Mouse (Mus musculus) embryonic facial prominence, embryonic 13.5 days (tissue): ENCODE data around the gene Spire2. TPM values are rescaled to one million over a fixed set of nuclear protein-coding genes. Genes with fewer than 3 reads are reported as not detected.

Source experiments
- ATAC-seq: fragments of 200-750 bp; cut with Nextera tagmentation; 2 replicates; pipeline ENCODE4 v1.8.0; 2017; ENCODE audit warnings: low read depth; ENCODE audit not compliant: insufficient number of reproducible peaks, insufficient read depth, low FRiP score, low TSS enrichment
- H3K27ac ChIP-seq: fragments of 300-500 bp; sonication (generic); 2 replicates; pipeline ENCODE4 v1.5.1; 2015; ENCODE audit warnings: moderate library complexity, mild to moderate bottlenecking, inconsistent platforms
- H3K27me3 ChIP-seq: fragments of 300-500 bp; sonication (generic); 2 replicates; pipeline ENCODE4 v1.6.1; 2015; ENCODE audit warnings: mild to moderate bottlenecking, inconsistent platforms
- H3K36me3 ChIP-seq: fragments of 300-500 bp; sonication (generic); 2 replicates; pipeline ENCODE4 v1.6.1; 2015; ENCODE audit warnings: mild to moderate bottlenecking, inconsistent platforms
- H3K4me1 ChIP-seq: fragments of 300-500 bp; sonication (generic); 2 replicates; pipeline ENCODE4 v1.6.1; 2015; ENCODE audit warnings: inconsistent platforms
- H3K4me2 ChIP-seq: fragments of 300-500 bp; sonication (generic); 2 replicates; pipeline ENCODE4 v1.6.1; 2015; ENCODE audit warnings: moderate library complexity, mild to moderate bottlenecking, inconsistent platforms
- H3K4me3 ChIP-seq: fragments of 300-500 bp; sonication (generic); 2 replicates; pipeline ENCODE4 v1.5.1; 2015; ENCODE audit warnings: mild to moderate bottlenecking, inconsistent platforms
- H3K9ac ChIP-seq: fragments of 300-500 bp; sonication (generic); 2 replicates; pipeline ENCODE4 v1.6.1; 2015; ENCODE audit warnings: mild to moderate bottlenecking, inconsistent platforms
- H3K9me3 ChIP-seq: fragments of 300-500 bp; sonication (generic); 2 replicates; pipeline ENCODE4 v1.6.1; 2016; ENCODE audit warnings: inconsistent platforms
- WGBS: fragments of 180-500 bp; shearing (Covaris S2); methylation state at CpG from one replicate; pipeline ENCODE4 v1.1.7; 2015; ENCODE audit warnings: mixed read lengths; 5-methylcytosine and 5-hydroxymethylcytosine counted together
- polyA plus RNA-seq: library from polyadenylated mRNA; unstranded; fragments of >200 nt; fragmentation: Nextera tagmentation; extraction: Ambion mirVana; gene quantifications from 2 replicates; pipeline ENCODE4 v1.2.1, GENCODE M21; 2015

Gene Spire2
- polyA plus RNA-seq, 1 experiment from 2014 or later: 1.9 TPM

GRCm38 (mm10) chr8:123334467-123334866 lies 2.0 kb downstream of the Spire2 start:
- 10% methylated on average over 1 of the region's 1 CpGs for WGBS

GRCm38 (mm10) chr8:123337475-123337874 lies 5.0 kb downstream of the Spire2 start:
- Histone ChIP-seq H3K4me1 (peaks cover 14% of the 10 kb centered on the region), H3K36me3 (no peaks in the 10 kb centered on the region), H3K27me3 (peaks cover 21% of the 10 kb centered on the region), H3K4me2 (no peak overlapping the region), H3K27ac (no peak overlapping the region), H3K9me3 (peaks cover 3% of the 10 kb centered on the region), H3K9ac (no peak overlapping the region), H3K4me3 (no peak overlapping the region)
- ATAC-seq: no peak
- WGBS: 81% methylated on average over 3 of the region's 3 CpGs

More at GRCm38 (mm10) chr8:123334467-123334866, 2.0 kb downstream of the Spire2 start:
- H3K9ac ChIP-seq: no peak overlapping the region
- no peaks in the 10 kb centered on the region for H3K9me3 ChIP-seq
- H3K27me3 ChIP-seq: peaks cover 24% of the 10 kb centered on the region
- no peak overlapping the region for H3K4me3 ChIP-seq
- no peak overlapping the region for H3K27ac ChIP-seq
- no peak overlapping the region for H3K4me2 ChIP-seq
- H3K36me3 ChIP-seq: no peaks in the 10 kb centered on the region
- no peak for ATAC-seq
- H3K4me1 ChIP-seq: peaks cover 14% of the 10 kb centered on the region

- no peak overlapping the region for H3K9ac ChIP-seq
- peaks cover 9% of the 10 kb centered on the region for H3K4me1 ChIP-seq
- no peaks in the 10 kb centered on the region; the same call in 1 of the 2 replicates for H3K27me3 ChIP-seq
- ATAC-seq: no peak
- H3K4me2 ChIP-seq: no peak overlapping the region
- H3K36me3 ChIP-seq: no peaks in the 10 kb centered on the region
- WGBS: 92% methylated on average over 4 of the region's 4 CpGs
- H3K9me3 ChIP-seq: peaks cover 3% of the 10 kb centered on the region
- no peak overlapping the region for H3K4me3 ChIP-seq
- H3K27ac ChIP-seq: no peak overlapping the region
These were observed 7.6 kb downstream of the Spire2 start for GRCm38 (mm10) chr8:123340071-123340470.

- peaks cover 9% of the 10 kb centered on the region for H3K4me1 ChIP-seq
- H3K27me3 ChIP-seq: no peaks in the 10 kb centered on the region
- no peak overlapping the region for H3K4me2 ChIP-seq
- H3K9me3 ChIP-seq: peaks cover 3% of the 10 kb centered on the region
- no peaks in the 10 kb centered on the region for H3K36me3 ChIP-seq
- no peak overlapping the region for H3K9ac ChIP-seq
- no peak overlapping the region for H3K4me3 ChIP-seq
- no peak for ATAC-seq
- no peak overlapping the region; the same call in 1 of the 2 replicates for H3K27ac ChIP-seq
- WGBS: 82% methylated on average over 27 of the region's 27 CpGs
These were observed 8.8 kb downstream of the Spire2 start for GRCm38 (mm10) chr8:123341040-123342015.

- H3K4me1 ChIP-seq: peaks cover 9% of the 10 kb centered on the region
- ATAC-seq: no peak
- H3K27ac ChIP-seq: no peak overlapping the region
- no peaks in the 10 kb centered on the region for H3K36me3 ChIP-seq
- H3K4me2 ChIP-seq: no peak overlapping the region
- H3K9me3 ChIP-seq: peaks cover 3% of the 10 kb centered on the region
- no peak overlapping the region for H3K9ac ChIP-seq
- no peaks in the 10 kb centered on the region for H3K27me3 ChIP-seq
- 81% methylated on average over 8 of the region's 8 CpGs for WGBS
- no peak overlapping the region for H3K4me3 ChIP-seq
These were observed 9.7 kb downstream of the Spire2 start for GRCm38 (mm10) chr8:123342253-123342652.

- Histone ChIP-seq H3K27ac (no peak overlapping the region), H3K9ac (no peak overlapping the region), H3K9me3 (peaks cover 3% of the 10 kb centered on the region), H3K4me2 (no peak overlapping the region), H3K27me3 (no peaks in the 10 kb centered on the region), H3K4me1 (peaks cover 12% of the 10 kb centered on the region), H3K4me3 (no peak overlapping the region), H3K36me3 (no peaks in the 10 kb centered on the region)
- WGBS: 68% methylated on average over 7 of the region's 7 CpGs
- ATAC-seq: no peak
These were observed 10.4 kb downstream of the Spire2 start for GRCm38 (mm10) chr8:123342911-123343310.

- ATAC-seq: no peak
- H3K4me3 ChIP-seq: no peak overlapping the region
- 72% methylated on average over 12 of the region's 12 CpGs for WGBS
- no peak overlapping the region for H3K4me2 ChIP-seq
- no peak overlapping the region for H3K27ac ChIP-seq
- H3K27me3 ChIP-seq: no peaks in the 10 kb centered on the region
- H3K9me3 ChIP-seq: peaks cover 3% of the 10 kb centered on the region
- H3K4me1 ChIP-seq: peaks cover 17% of the 10 kb centered on the region
- no peaks in the 10 kb centered on the region for H3K36me3 ChIP-seq
- H3K9ac ChIP-seq: no peak overlapping the region
These were observed 10.9 kb downstream of the Spire2 start for GRCm38 (mm10) chr8:123343422-123343821.

- 77% methylated on average over 8 of the region's 8 CpGs for WGBS
These were observed 12.6 kb downstream of the Spire2 start for GRCm38 (mm10) chr8:123345135-123345534.

GRCm38 (mm10) chr8:123345856-123346255 lies 13.3 kb downstream of the Spire2 start:
- H3K27ac ChIP-seq: no peak overlapping the region
- 87% methylated on average over 6 of the region's 6 CpGs for WGBS
- no peak overlapping the region for H3K4me2 ChIP-seq
- no peaks in the 10 kb centered on the region for H3K36me3 ChIP-seq
- no peaks in the 10 kb centered on the region for H3K27me3 ChIP-seq
- no peak overlapping the region for H3K4me3 ChIP-seq
- H3K9ac ChIP-seq: no peak overlapping the region
- no peaks in the 10 kb centered on the region for H3K9me3 ChIP-seq
- ATAC-seq: no peak
- peaks cover 26% of the 10 kb centered on the region for H3K4me1 ChIP-seq

More at GRCm38 (mm10) chr8:123345135-123345534, 12.6 kb downstream of the Spire2 start:
- Histone ChIP-seq H3K4me2 (no peak overlapping the region), H3K27ac (no peak overlapping the region), H3K9ac (no peak overlapping the region), H3K36me3 (no peaks in the 10 kb centered on the region), H3K9me3 (peaks cover under 1% of the 10 kb centered on the region), H3K4me3 (no peak overlapping the region), H3K4me1 (peaks cover 26% of the 10 kb centered on the region), H3K27me3 (no peaks in the 10 kb centered on the region)
- ATAC-seq: no peak

GRCm38 (mm10) chr8:123347293-123347692 lies 14.8 kb downstream of the Spire2 start:
- no peak overlapping the region for H3K4me3 ChIP-seq

GRCm38 (mm10) chr8:123348237-123348843 lies 15.8 kb downstream of the Spire2 start:
- Histone ChIP-seq H3K9ac (no peak overlapping the region), H3K4me2 (0 out of 2 replicates have a peak overlapping the region, but pooled peaks have one; percentile 22), H3K4me1 (peaks cover 25% of the 10 kb centered on the region), H3K9me3 (no peaks in the 10 kb centered on the region), H3K27me3 (no peaks in the 10 kb centered on the region), H3K4me3 (no peak overlapping the region), H3K36me3 (no peaks in the 10 kb centered on the region), H3K27ac (peak overlapping the region; percentile 75)
- ATAC-seq: 0 out of 2 replicates have a peak, but pooled peaks have one; percentile 29
- WGBS: 19% methylated on average over 9 of the region's 9 CpGs

More at GRCm38 (mm10) chr8:123347293-123347692, 14.8 kb downstream of the Spire2 start:
- Histone ChIP-seq H3K36me3 (no peaks in the 10 kb centered on the region), H3K27ac (no peak overlapping the region), H3K4me1 (peaks cover 26% of the 10 kb centered on the region), H3K4me2 (no peak overlapping the region), H3K9ac (no peak overlapping the region), H3K27me3 (no peaks in the 10 kb centered on the region), H3K9me3 (no peaks in the 10 kb centered on the region)
- 76% methylated on average over 2 of the region's 2 CpGs for WGBS
- no peak for ATAC-seq
